Mouse (Mus musculus): Measurements from ENCODE around the gene Ccdc63. TPM values are rescaled to one million over a fixed set of nuclear protein-coding genes. Genes with fewer than 3 reads are reported as not detected.

Gene Ccdc63
- polyA plus RNA-seq, 1 experiment from 2014 or later: not detected

GRCm38 (mm10) chr5:122062479-122062878 is 78.1 kb downstream of the Ccdc63 start:
- no peaks in the 10 kb centered on the region for H3K36me3 ChIP-seq (ENCODE audit: control insufficient read depth, insufficient read depth, low read length)
- ATAC-seq (ENCODE audit: insufficient number of reproducible peaks, insufficient read depth, low FRiP score, low read depth): no peak
- H3K4me1 ChIP-seq (ENCODE audit: control insufficient read depth, insufficient read depth, low read length): peaks cover 6% of the 10 kb centered on the region; the same call in 1 of the 2 replicates
- no peak overlapping the region for H3K9ac ChIP-seq (replicated peaks; ENCODE audit: low read depth, low read length)
- H3K4me3 ChIP-seq (ENCODE audit: low read depth, low read length): no peak overlapping the region
- 0 out of 2 replicates have a peak overlapping the region, but pooled peaks have one; percentile 2 for H3K4me2 ChIP-seq (replicated peaks; ENCODE audit: low read depth, low read length)
- 0 out of 2 replicates have a peak, but pooled peaks cover 3% of the 10 kb centered on the region for H3K9me3 ChIP-seq (ENCODE audit: control insufficient read depth, low read depth, low read length)
- no peaks in the 10 kb centered on the region for H3K27me3 ChIP-seq (ENCODE audit: control insufficient read depth, insufficient read depth, low read length)
- WGBS: 18% methylated on average over 12 of the region's 12 CpGs
- no peak overlapping the region for H3K27ac ChIP-seq (ENCODE audit: low read length)

DNA sequence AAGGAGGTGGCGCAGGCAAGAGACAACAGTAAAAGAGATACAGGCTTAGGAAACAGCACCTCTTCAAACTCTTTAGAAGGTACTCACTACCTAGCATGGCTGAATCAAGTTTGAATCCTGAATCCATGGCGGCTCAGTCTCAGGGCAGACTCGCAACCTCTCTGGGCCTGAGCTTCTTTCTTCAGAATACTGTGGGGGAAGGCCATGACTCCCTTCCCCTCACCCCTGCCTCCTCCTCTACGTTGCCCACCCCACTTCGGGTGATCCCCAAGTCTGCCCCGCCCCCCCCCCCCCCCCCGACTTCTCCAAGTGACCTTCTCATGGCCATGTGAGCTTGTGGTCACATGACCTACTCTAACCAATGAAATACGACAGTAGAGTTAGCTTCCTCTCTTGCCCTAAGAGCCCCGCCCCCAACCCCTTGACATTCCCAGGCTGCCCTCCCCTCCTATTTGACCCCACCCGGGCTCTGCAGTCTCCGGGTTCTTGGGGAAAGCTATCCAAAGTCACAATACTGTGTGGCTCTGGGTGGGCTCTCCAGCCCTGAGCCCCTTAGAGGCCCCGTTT is 79.8 kb downstream of the Ccdc63 start:
- Histone ChIP-seq H3K4me2 (replicated peaks; ENCODE audit: low read depth, low read length) (0 out of 2 replicates have a peak overlapping the region, but pooled peaks have one; percentile 7), H3K27ac (ENCODE audit: low read length) (no peak overlapping the region), H3K36me3 (ENCODE audit: control insufficient read depth, insufficient read depth, low read length) (no peaks in the 10 kb centered on the region), H3K4me3 (ENCODE audit: low read depth, low read length) (no peak overlapping the region), H3K9ac (replicated peaks; ENCODE audit: low read depth, low read length) (no peak overlapping the region), H3K27me3 (ENCODE audit: control insufficient read depth, insufficient read depth, low read length) (no peaks in the 10 kb centered on the region), H3K4me1 (ENCODE audit: control insufficient read depth, insufficient read depth, low read length) (peaks cover 6% of the 10 kb centered on the region; the same call in 1 of the 2 replicates), H3K9me3 (ENCODE audit: control insufficient read depth, low read depth, low read length) (0 out of 2 replicates have a peak, but pooled peaks cover 4% of the 10 kb centered on the region)
- no peak for ATAC-seq (ENCODE audit: insufficient number of reproducible peaks, insufficient read depth, low FRiP score, low read depth)
- 35% methylated on average over 8 of the region's 12 CpGs for WGBS

DNA sequence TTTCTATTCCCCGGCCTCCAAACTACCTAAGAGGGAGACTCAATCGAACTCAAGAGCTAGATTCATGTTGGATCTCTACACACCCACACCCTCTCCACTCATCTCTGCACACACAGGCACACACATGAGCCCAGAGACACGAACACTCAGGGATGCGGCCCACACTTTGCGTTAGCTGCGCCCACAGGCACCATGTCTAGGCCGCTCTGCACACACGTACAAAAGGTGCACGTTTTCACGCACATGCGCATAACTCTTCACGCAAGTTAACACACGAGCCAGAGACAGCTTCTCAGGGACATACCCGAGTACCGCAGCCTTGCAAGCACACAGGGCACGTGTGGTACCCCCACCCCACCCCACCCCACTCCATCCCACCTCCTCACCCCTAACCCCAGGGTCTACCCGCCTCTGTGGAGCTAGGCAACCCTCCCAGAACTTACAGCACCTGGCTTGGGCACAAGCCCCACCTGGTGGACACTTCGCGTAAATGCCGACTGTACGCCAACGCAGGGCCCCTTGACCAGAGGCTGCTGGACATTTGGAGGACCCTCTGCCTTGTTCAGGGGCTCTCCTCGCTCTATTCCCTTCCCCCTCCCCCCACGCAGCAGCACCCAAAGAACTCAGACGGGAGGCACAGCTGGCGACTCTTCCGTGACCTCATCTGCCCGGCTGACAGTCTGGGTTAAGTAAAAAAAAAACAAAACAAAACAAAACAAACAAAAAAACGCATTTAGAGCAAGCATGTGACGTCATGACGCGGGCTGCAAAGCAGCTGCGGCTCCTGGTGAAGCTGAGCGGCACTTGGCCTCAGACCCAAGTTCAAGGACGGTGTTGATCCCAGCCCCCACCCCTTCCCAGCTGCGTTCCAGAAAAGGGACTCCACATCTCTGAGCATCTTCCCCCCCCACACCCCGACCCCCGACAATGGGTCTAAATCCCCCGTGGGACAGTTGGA is 81.3 kb downstream of the Ccdc63 start:
- ATAC-seq (ENCODE audit: insufficient number of reproducible peaks, insufficient read depth, low FRiP score, low read depth): peak; percentile 43; the same call in 1 of the 2 replicates
- Histone ChIP-seq H3K27ac (ENCODE audit: low read length) (no peak overlapping the region), H3K4me1 (ENCODE audit: control insufficient read depth, insufficient read depth, low read length) (peaks cover 6% of the 10 kb centered on the region; the same call in 1 of the 2 replicates), H3K36me3 (ENCODE audit: control insufficient read depth, insufficient read depth, low read length) (no peaks in the 10 kb centered on the region), H3K4me3 (ENCODE audit: low read depth, low read length) (peak overlapping the region; percentile 15; the same call in 1 of the 2 replicates), H3K4me2 (replicated peaks; ENCODE audit: low read depth, low read length) (peak overlapping the region; percentile 44), H3K27me3 (ENCODE audit: control insufficient read depth, insufficient read depth, low read length) (no peaks in the 10 kb centered on the region), H3K9ac (replicated peaks; ENCODE audit: low read depth, low read length) (no peak overlapping the region), H3K9me3 (ENCODE audit: control insufficient read depth, low read depth, low read length) (0 out of 2 replicates have a peak, but pooled peaks cover 4% of the 10 kb centered on the region)
- 25% methylated on average over 39 of the region's 39 CpGs for WGBS

Other genes starting within 250 kb of the Ccdc63 start
- gene Cux2, start 90.7 kb downstream of the Ccdc63 start, polyA plus RNA-seq (2014; fragmentation: Nextera tagmentation; extraction: Ambion mirVana): 9.0 and 9.6 TPM in 2 replicates
- 1.7 and 2.3 TPM in 2 replicates for gene Myl2, start 39.9 kb downstream of the Ccdc63 start, polyA plus RNA-seq (2014; fragmentation: Nextera tagmentation; extraction: Ambion mirVana)
- gene Ppp1cc, start 17.5 kb upstream of the Ccdc63 start, polyA plus RNA-seq (2014; fragmentation: Nextera tagmentation; extraction: Ambion mirVana): 221 and 234 TPM in 2 replicates
- 6.2 and 6.3 TPM in 2 replicates for gene Hvcn1, start 66.0 kb upstream of the Ccdc63 start, polyA plus RNA-seq (2014; fragmentation: Nextera tagmentation; extraction: Ambion mirVana)
- gene Tctn1, start 123.6 kb upstream of the Ccdc63 start, polyA plus RNA-seq (2014; fragmentation: Nextera tagmentation; extraction: Ambion mirVana): 6.5 and 8.2 TPM in 2 replicates
- 11.3 and 11.8 TPM in 2 replicates for gene Pptc7, start 143.5 kb upstream of the Ccdc63 start, polyA plus RNA-seq (2014; fragmentation: Nextera tagmentation; extraction: Ambion mirVana)
- 13.0 and 15.3 TPM in 2 replicates for gene Rad9b, start 213.4 kb upstream of the Ccdc63 start, polyA plus RNA-seq (2014; fragmentation: Nextera tagmentation; extraction: Ambion mirVana)
- 209 and 221 TPM in 2 replicates for gene Vps29, start 213.5 kb upstream of the Ccdc63 start, polyA plus RNA-seq (2014; fragmentation: Nextera tagmentation; extraction: Ambion mirVana)
- gene Gpn3, start 231.1 kb upstream of the Ccdc63 start, polyA plus RNA-seq (2014; fragmentation: Nextera tagmentation; extraction: Ambion mirVana): 65.7 and 67.0 TPM in 2 replicates
- gene Fam216a, start 231.5 kb upstream of the Ccdc63 start, polyA plus RNA-seq (2014; fragmentation: Nextera tagmentation; extraction: Ambion mirVana): 62.9 and 64.7 TPM in 2 replicates

Data from stomach, embryonic 14.5 days (tissue).